Mouse (Mus musculus): ENCODE measurements around the gene Spsb4. TPM values are rescaled to one million over a fixed set of nuclear protein-coding genes. Genes with fewer than 3 reads are reported as not detected.

Gene Spsb4
- polyA plus RNA-seq, 1 experiment from 2014 or later = 14.5 TPM

DNA sequence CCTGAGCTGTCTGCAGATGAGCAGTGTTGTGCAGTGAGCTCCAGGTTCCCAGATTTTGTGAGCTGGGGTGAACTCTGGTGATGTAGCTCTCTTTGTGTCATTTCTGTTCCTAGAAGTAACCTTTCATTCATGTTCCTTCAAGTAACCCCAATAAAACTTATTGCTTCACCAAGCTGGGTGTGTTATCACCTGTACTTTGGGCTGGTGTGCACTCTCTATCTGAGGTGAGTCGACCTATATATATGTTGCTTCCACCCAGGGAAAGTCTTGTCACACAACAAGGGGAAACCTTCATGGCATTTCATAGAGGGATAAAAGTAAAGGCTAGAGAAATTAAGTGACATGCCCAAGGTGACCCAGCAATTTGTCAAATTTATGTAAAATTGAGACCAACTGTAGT, 109.1 kb downstream of the Spsb4 start:
- Histone ChIP-seq H3K9ac (no peak overlapping the region), H3K36me3 (no peaks in the 10 kb centered on the region), H3K4me1 (no peaks in the 10 kb centered on the region), H3K27me3 (no peaks in the 10 kb centered on the region), H3K4me2 (no peak overlapping the region), H3K9me3 (no peaks in the 10 kb centered on the region), H3K4me3 (no peak overlapping the region), H3K27ac (no peak overlapping the region)
- 83% methylated on average over 1 of the region's 1 CpGs for WGBS
- no peak for ATAC-seq (ENCODE audit: borderline replicate concordance, extremely low read depth, low FRiP score, low TSS enrichment)

GRCm38 (mm10) chr9:96908737-96909136, 109.9 kb downstream of the Spsb4 start:
- Histone ChIP-seq H3K4me1 (no peaks in the 10 kb centered on the region), H3K4me3 (no peak overlapping the region), H3K4me2 (no peak overlapping the region), H3K9ac (no peak overlapping the region), H3K36me3 (no peaks in the 10 kb centered on the region), H3K27me3 (no peaks in the 10 kb centered on the region), H3K9me3 (no peaks in the 10 kb centered on the region), H3K27ac (no peak overlapping the region)
- WGBS = 55% methylated on average over 2 of the region's 2 CpGs
- ATAC-seq (ENCODE audit: borderline replicate concordance, extremely low read depth, low FRiP score, low TSS enrichment) = no peak

- no peak for ATAC-seq (ENCODE audit: borderline replicate concordance, extremely low read depth, low FRiP score, low TSS enrichment)
- Histone ChIP-seq H3K4me3 (no peak overlapping the region), H3K9me3 (no peaks in the 10 kb centered on the region), H3K9ac (no peak overlapping the region), H3K36me3 (no peaks in the 10 kb centered on the region), H3K27me3 (no peaks in the 10 kb centered on the region), H3K4me2 (no peak overlapping the region), H3K27ac (no peak overlapping the region), H3K4me1 (no peaks in the 10 kb centered on the region)
- 78% methylated on average over 7 of the region's 7 CpGs for WGBS
Observed at GRCm38 (mm10) chr9:96904360-96905355, 114.0 kb downstream of the Spsb4 start.

- no peaks in the 10 kb centered on the region for H3K36me3 ChIP-seq
- H3K27me3 ChIP-seq = no peaks in the 10 kb centered on the region
- 73% methylated on average over 5 of the region's 5 CpGs for WGBS
- no peak overlapping the region for H3K9ac ChIP-seq
- no peak overlapping the region for H3K4me2 ChIP-seq
- peaks cover 4% of the 10 kb centered on the region; the same call in 1 of the 2 replicates for H3K4me1 ChIP-seq
- H3K9me3 ChIP-seq = no peaks in the 10 kb centered on the region
- no peak for ATAC-seq (ENCODE audit: borderline replicate concordance, extremely low read depth, low FRiP score, low TSS enrichment)
- no peak overlapping the region for H3K27ac ChIP-seq
- H3K4me3 ChIP-seq = no peak overlapping the region
Observed at GRCm38 (mm10) chr9:96899717-96900116, 118.9 kb downstream of the Spsb4 start.

GRCm38 (mm10) chr9:96899004-96899403, 119.6 kb downstream of the Spsb4 start:
- H3K27ac ChIP-seq = no peak overlapping the region

GRCm38 (mm10) chr9:96896690-96897089, 122.0 kb downstream of the Spsb4 start:
- ATAC-seq (ENCODE audit: borderline replicate concordance, extremely low read depth, low FRiP score, low TSS enrichment) = no peak
- H3K36me3 ChIP-seq = no peaks in the 10 kb centered on the region
- H3K4me3 ChIP-seq = no peak overlapping the region
- no peak overlapping the region for H3K4me2 ChIP-seq
- 74% methylated on average over 1 of the region's 1 CpGs for WGBS
- no peak overlapping the region for H3K27ac ChIP-seq
- no peaks in the 10 kb centered on the region for H3K27me3 ChIP-seq
- no peaks in the 10 kb centered on the region for H3K9me3 ChIP-seq
- peaks cover 4% of the 10 kb centered on the region; the same call in 1 of the 2 replicates for H3K4me1 ChIP-seq
- no peak overlapping the region for H3K9ac ChIP-seq

More at GRCm38 (mm10) chr9:96899004-96899403, 119.6 kb downstream of the Spsb4 start:
- Histone ChIP-seq H3K36me3 (no peaks in the 10 kb centered on the region), H3K4me3 (no peak overlapping the region), H3K4me1 (peaks cover 4% of the 10 kb centered on the region; the same call in 1 of the 2 replicates), H3K9ac (no peak overlapping the region), H3K4me2 (no peak overlapping the region), H3K27me3 (no peaks in the 10 kb centered on the region), H3K9me3 (no peaks in the 10 kb centered on the region)
- no peak for ATAC-seq (ENCODE audit: borderline replicate concordance, extremely low read depth, low FRiP score, low TSS enrichment)

DNA sequence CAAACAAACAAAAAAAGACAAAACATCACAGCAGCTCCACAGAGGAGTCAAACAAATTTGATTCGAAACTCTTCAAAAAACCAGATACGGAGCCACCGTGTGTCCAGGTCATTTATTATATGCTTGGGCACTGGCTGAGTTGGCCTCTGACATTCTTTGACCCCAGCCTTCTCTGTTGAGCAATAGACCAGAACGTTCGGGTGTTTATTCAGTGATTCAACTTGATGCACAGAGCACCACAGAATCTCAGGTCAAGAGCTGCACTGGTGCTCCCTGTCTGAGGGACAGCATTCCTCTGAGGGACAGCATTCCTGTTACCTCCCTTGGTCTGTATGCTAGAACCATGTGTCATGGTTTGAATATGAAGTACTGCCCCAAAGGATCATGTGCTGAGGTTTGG, 125.1 kb downstream of the Spsb4 start:
- H3K4me3 ChIP-seq = no peak overlapping the region
- no peak for ATAC-seq (ENCODE audit: borderline replicate concordance, extremely low read depth, low FRiP score, low TSS enrichment)
- H3K27ac ChIP-seq = no peak overlapping the region
- 37% methylated on average over 5 of the region's 5 CpGs for WGBS
- H3K9ac ChIP-seq = no peak overlapping the region
- no peak overlapping the region for H3K4me2 ChIP-seq
- H3K27me3 ChIP-seq = peaks cover 13% of the 10 kb centered on the region; the same call in 1 of the 2 replicates
- H3K9me3 ChIP-seq = no peaks in the 10 kb centered on the region
- peaks cover 2% of the 10 kb centered on the region; the same call in 1 of the 2 replicates for H3K4me1 ChIP-seq
- no peaks in the 10 kb centered on the region for H3K36me3 ChIP-seq

Other genes starting within 250 kb of the Spsb4 start
- gene Pxylp1, start 126.2 kb downstream of the Spsb4 start, polyA plus RNA-seq (2015; fragmentation: Nextera tagmentation; extraction: Ambion mirVana) = 15.0 and 16.2 TPM in 2 replicates
- 74.0 and 77.7 TPM in 2 replicates for gene Slc25a36, start 92.3 kb upstream of the Spsb4 start, polyA plus RNA-seq (2015; fragmentation: Nextera tagmentation; extraction: Ambion mirVana)